Mouse (Mus musculus): ENCODE results near the gene Mafg. TPM values are rescaled to one million over a fixed set of nuclear protein-coding genes. Genes with fewer than 3 reads are reported as not detected.

Gene Mafg
- total RNA-seq (2023) = 100 to 1,000 TPM; 143 to 148 TPM

GRCm38 (mm10) chr11:120633520-120634343, at the start of gene Mafg:
Gene Mafg (minus strand): TSS chr11:120633600.

GRCm38 (mm10) chr11:120672687-120673593, 39.5 kb upstream of the Mafg start, which contains the start of gene Aspscr1:
Gene Aspscr1 (plus strand): TSS chr11:120672973.

GRCm38 (mm10) chr11:120661076-120661460, 27.7 kb upstream of the Mafg start, which contains the start of gene Notum:
Gene Notum (minus strand): TSS chr11:120661175.

GRCm38 (mm10) chr11:120648001-120648476, 14.6 kb upstream of the Mafg start, which contains the start of gene Myadml2:
Gene Myadml2 (minus strand): TSS chr11:120648158.

GRCm38 (mm10) chr11:120643601-120643987, 10.2 kb upstream of the Mafg start, which contains the start of gene Pycr1:
Gene Pycr1 (minus strand): TSS chr11:120643769.

GRCm38 (mm10) chr11:120625152-120625775, 8.1 kb downstream of the Mafg start, which contains the start of gene Sirt7:
Gene Sirt7 (minus strand): TSS chr11:120625240.

GRCm38 (mm10) chr11:120617519-120618112, 15.8 kb downstream of the Mafg start, which contains the start of gene Pcyt2:
Gene Pcyt2 (minus strand): TSS chr11:120617936.

GRCm38 (mm10) chr11:120608241-120609034, 25.0 kb downstream of the Mafg start, which contains the start of gene Npb:
Gene Npb (plus strand): TSS chr11:120608477.

GRCm38 (mm10) chr11:120598283-120598989, 35.0 kb downstream of the Mafg start, which contains the start of the genes Alyref and Anapc11:
Gene Alyref (minus strand): TSS chr11:120598365.
Gene Anapc11 (plus strand): TSS chr11:120598421.

GRCm38 (mm10) chr11:120581490-120582267, 51.7 kb downstream of the Mafg start, which contains the start of gene Arhgdia:
Gene Arhgdia (minus strand): TSS chr11:120581624.

Other genes with a start within 250 kb of the Mafg start
- 10 to 100 TPM; 46.4 to 49.1 TPM for gene Nploc4, start 195.9 kb downstream of the Mafg start, total RNA-seq (2023)
- gene Tspan10, start 191.0 kb downstream of the Mafg start, total RNA-seq (2023) = under 1 TPM in 1 of 2 experiments, not detected in 1; 0.22 TPM
- not detected for gene Pde6g, start 180.1 kb downstream of the Mafg start, total RNA-seq (2023)
- gene Oxld1, start 175.5 kb downstream of the Mafg start, total RNA-seq (2023) = 1 to 10 TPM; 5.2 to 6.9 TPM
- 10 to 100 TPM in 1 of 2 experiments, 1 to 10 TPM in 1; 9.3 to 11.5 TPM for gene Ccdc137, start 175.5 kb downstream of the Mafg start, total RNA-seq (2023)
- 1 to 10 TPM; 8.2 to 9.5 TPM for gene Arl16, start 166.0 kb downstream of the Mafg start, total RNA-seq (2023)
- 10 to 100 TPM; 15.7 to 20.7 TPM for gene Mrpl12, start 149.0 kb downstream of the Mafg start, total RNA-seq (2023)
- 10 to 100 TPM; 12.5 to 13.2 TPM for gene Slc25a10, start 141.8 kb downstream of the Mafg start, total RNA-seq (2023)
- not detected for gene Gcgr, start 102.9 kb downstream of the Mafg start, total RNA-seq (2023)
- gene Mcrip1, start 83.9 kb downstream of the Mafg start, total RNA-seq (2023) = 10 to 100 TPM; 28.5 to 32.8 TPM
- gene Ppp1r27, start 82.5 kb downstream of the Mafg start, total RNA-seq (2023) = not detected
- gene P4hb, start 60.3 kb downstream of the Mafg start, total RNA-seq (2023) = 100 to 1,000 TPM; 250 to 293 TPM
- gene Arhgdia, start 52.0 kb downstream of the Mafg start, total RNA-seq (2023) = 100 to 1,000 TPM; 404 to 468 TPM
- gene Alyref, start 35.2 kb downstream of the Mafg start, total RNA-seq (2023) = 100 to 1,000 TPM; 129 to 148 TPM
- 10 to 100 TPM; 51.5 to 52.9 TPM for gene Anapc11, start 35.2 kb downstream of the Mafg start, total RNA-seq (2023)
- gene Npb, start 25.1 kb downstream of the Mafg start, total RNA-seq (2023) = 1 to 10 TPM in 1 of 2 experiments, not detected in 1; 1.3 TPM
- gene Pcyt2, start 15.7 kb downstream of the Mafg start, total RNA-seq (2023) = 10 to 100 TPM; 33.2 to 34.6 TPM
- gene Sirt7, start 8.4 kb downstream of the Mafg start, total RNA-seq (2023) = 100 to 1,000 TPM; 117 to 133 TPM
- 1 to 10 TPM; 1.3 to 2.7 TPM for gene Pycr1, start 10.2 kb upstream of the Mafg start, total RNA-seq (2023)
- gene Myadml2, start 14.6 kb upstream of the Mafg start, total RNA-seq (2023) = not detected
- 1 to 10 TPM in 1 of 2 experiments, not detected in 1; 1.8 TPM for gene Notum, start 27.6 kb upstream of the Mafg start, total RNA-seq (2023)
- 10 to 100 TPM; 79.9 to 88.5 TPM for gene Aspscr1, start 39.4 kb upstream of the Mafg start, total RNA-seq (2023)
- gene Cenpx, start 80.1 kb upstream of the Mafg start, total RNA-seq (2023) = 10 to 100 TPM; 35.5 to 36.7 TPM
- gene Lrrc45, start 80.3 kb upstream of the Mafg start, total RNA-seq (2023) = 10 to 100 TPM; 11.7 to 15.4 TPM
- gene Rac3, start 87.9 kb upstream of the Mafg start, total RNA-seq (2023) = under 1 TPM in 1 of 2 experiments, not detected in 1; 0.67 TPM
- 10 to 100 TPM in 1 of 2 experiments, 1 to 10 TPM in 1; 6.2 to 12.1 TPM for gene Dcxr, start 93.7 kb upstream of the Mafg start, total RNA-seq (2023)
- gene Cbr2, start 98.5 kb upstream of the Mafg start, total RNA-seq (2023) = 10 to 100 TPM in 1 of 2 experiments, 1 to 10 TPM in 1; 4.7 to 10.3 TPM
- gene Hmga1b, start 129.2 kb upstream of the Mafg start, total RNA-seq (2023) = 10 to 100 TPM; 42.1 to 54.6 TPM
- gene Rfng, start 150.6 kb upstream of the Mafg start, total RNA-seq (2023) = 10 to 100 TPM; 12.8 to 14.4 TPM
- gene Gps1, start 150.7 kb upstream of the Mafg start, total RNA-seq (2023) = 10 to 100 TPM; 32.3 to 47.8 TPM
- gene Dus1l, start 162.8 kb upstream of the Mafg start, total RNA-seq (2023) = 10 to 100 TPM; 31.9 to 38.5 TPM
- gene Fasn, start 190.9 kb upstream of the Mafg start, total RNA-seq (2023) = 10 to 100 TPM; 22.3 to 24.3 TPM